14 mouse cellular contexts compared by ENCODE assay signal in the genomic region with DNA sequence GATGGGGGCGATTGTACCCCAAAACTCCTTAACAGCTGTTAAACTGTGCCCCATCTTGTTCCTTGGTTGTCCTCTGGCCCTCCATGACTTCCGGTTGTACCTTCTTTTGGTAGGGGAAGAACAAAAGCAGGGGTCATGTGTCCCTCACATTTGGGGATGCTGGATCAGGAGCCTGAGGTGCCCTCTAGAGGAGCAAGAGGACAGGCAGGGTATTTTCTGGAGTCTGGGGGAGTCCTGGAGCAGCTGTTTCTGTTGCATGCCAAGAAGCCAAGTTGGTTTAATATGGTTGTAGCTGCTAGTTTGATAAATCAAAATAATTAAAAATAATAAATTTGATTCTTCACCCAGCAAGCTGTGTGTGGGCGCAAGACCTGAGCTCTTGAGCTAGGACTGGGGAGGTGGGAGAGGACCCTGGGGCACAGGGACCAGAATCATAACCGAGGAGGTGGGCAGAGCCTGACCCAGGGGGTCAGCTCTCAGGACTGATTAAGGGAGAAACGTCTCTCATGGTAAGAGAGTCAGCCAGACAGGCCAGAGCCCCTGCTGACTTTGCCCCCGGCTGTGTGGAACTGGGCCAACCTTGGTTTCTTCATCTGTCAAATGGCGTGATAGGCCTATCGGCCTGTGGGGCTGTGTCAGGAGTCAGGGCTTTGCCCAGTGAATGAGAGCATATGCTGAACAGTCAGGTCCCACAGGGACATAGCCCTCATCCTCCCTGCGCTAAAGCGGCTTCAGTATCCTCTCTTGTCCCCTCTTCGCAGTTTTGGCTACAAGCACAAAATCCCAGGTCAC.
DNase-seq lines count a peak whose midpoint lies in the region; ATAC-seq and TF ChIP-seq lines count a peak whose summit lies in the region.
"Had no signal": no experiment of that assay in that cellular context is flagged by ENCODE, and none has a peak within 500 bp of the region (broad histone marks: within the 10 kb centered on the region; RNA-seq: fewer than 3 reads in every experiment).

No protein-coding gene starts in this region.

- no peak for TF ChIP-seq EP300 in lung, postnatal 0 days (IDR thresholded peaks at IDR 0.05)

- DNase-seq in cerebellum, postnatal 10 days, result peak; percentile 46 to 66
- no peak for DNase-seq in cerebellum, postnatal 36 days
- no peak for DNase-seq in heart, postnatal 4 days
- DNase-seq in lung, postnatal 0 days (ENCODE audit: low spot score), result no peak
- no peak for DNase-seq in lung, adult 2 months
- DNase-seq in MN1 (ENCODE audit: low spot score), result no peak
- DNase-seq: adrenal gland, adult 2 months; cerebellum, adult 8-10 months; kidney, adult 11 months; right cerebral cortex, postnatal 14 days; thymus, adult 2 months had no signal

- TF ChIP-seq CTCF in lung, postnatal 0 days (IDR thresholded peaks at IDR 0.05), result peak; percentile 35
- TF ChIP-seq CTCF in lung, adult 2 months (IDR thresholded peaks at IDR 0.05; ENCODE audit: insufficient read depth, low read length), result no peak

- H3K4me3 ChIP-seq in heart, embryonic 14.5 days (ENCODE audit: control insufficient read depth in 1 of 2, insufficient read depth in 1 of 2, low read depth in 1 of 2, low read length in 2 of 2), result 0 out of 4 replicates have a peak overlapping the region, but pooled peaks of 1 of the 2 experiments have one; percentile 6
- no peak overlapping the region for H3K4me3 ChIP-seq in lung, postnatal 0 days (ENCODE audit: low read depth, low read length)
- H3K4me3 ChIP-seq in lung, adult 2 months (replicated peaks; ENCODE audit: extremely low read depth, low read depth, low read length), result no peak overlapping the region
- no peak overlapping the region for H3K4me3 ChIP-seq in stomach, embryonic 16.5 days (replicated peaks; ENCODE audit: low read length)
- H3K4me3 ChIP-seq: limb, embryonic 13.5 days had no signal

- H3K27me3 ChIP-seq in heart, embryonic 14.5 days (ENCODE audit: control insufficient read depth, insufficient read depth, low read length), result no peaks in the 10 kb centered on the region
- no peaks in the 10 kb centered on the region for H3K27me3 ChIP-seq in lung, postnatal 0 days (replicated peaks; ENCODE audit: insufficient read depth, low read length)
- peaks cover 4% of the 10 kb centered on the region; the same call in 1 of the 2 replicates for H3K27me3 ChIP-seq in stomach, embryonic 16.5 days (ENCODE audit: control insufficient read depth, insufficient read depth, low read length)

- H3K4me2 ChIP-seq in heart, embryonic 14.5 days (ENCODE audit: low read length), result peak overlapping the region; percentile 49
- no peak overlapping the region for H3K4me2 ChIP-seq in lung, postnatal 0 days (replicated peaks; ENCODE audit: low read depth, low read length)
- H3K4me2 ChIP-seq in stomach, embryonic 16.5 days (ENCODE audit: low read depth, low read length), result no peak overlapping the region
- H3K4me2 ChIP-seq: limb, embryonic 13.5 days had no signal

- no peaks in the 10 kb centered on the region for H3K36me3 ChIP-seq in heart, embryonic 14.5 days (ENCODE audit: control insufficient read depth, insufficient read depth, low read length)
- no peaks in the 10 kb centered on the region for H3K36me3 ChIP-seq in lung, postnatal 0 days (ENCODE audit: insufficient read depth, low read length)
- H3K36me3 ChIP-seq in stomach, embryonic 16.5 days (ENCODE audit: control insufficient read depth, insufficient read depth, low read length), result no peaks in the 10 kb centered on the region
- H3K36me3 ChIP-seq: limb, embryonic 13.5 days had no signal

- TF ChIP-seq POLR2A in lung, adult 2 months (IDR thresholded peaks at IDR 0.05; ENCODE audit: borderline replicate concordance, extremely low read depth, low read depth, low read length), result no peak

- peak overlapping the region; percentile 51 for H3K9ac ChIP-seq in heart, embryonic 14.5 days (ENCODE audit: low read length)
- no peak overlapping the region for H3K9ac ChIP-seq in lung, postnatal 0 days (replicated peaks; ENCODE audit: low read depth)
- H3K9ac ChIP-seq in stomach, embryonic 16.5 days (ENCODE audit: low read length), result no peak overlapping the region; the same call in 1 of the 2 replicates
- H3K9ac ChIP-seq: limb, embryonic 13.5 days had no signal

- H3K27ac ChIP-seq in heart, embryonic 14.5 days (replicated peaks in 1 of 2; ENCODE audit: control insufficient read depth in 1 of 2, insufficient read depth in 1 of 2, low read depth in 2 of 2, low read length in 2 of 2), result peak overlapping the region; percentile 80 to 97
- H3K27ac ChIP-seq in lung, postnatal 0 days (ENCODE audit: low read length), result peak overlapping the region; percentile 57; the same call in 1 of the 2 replicates
- H3K27ac ChIP-seq in stomach, embryonic 16.5 days (ENCODE audit: low read length), result 0 out of 2 replicates have a peak overlapping the region, but pooled peaks have one; percentile 6
- H3K27ac ChIP-seq: limb, embryonic 13.5 days had no signal

- peaks cover 73 to 79% of the 10 kb centered on the region in 2 experiments for H3K4me1 ChIP-seq in heart, embryonic 14.5 days (ENCODE audit: control insufficient read depth in 2 of 2, insufficient read depth in 2 of 2, low read length in 2 of 2)
- H3K4me1 ChIP-seq in lung, postnatal 0 days (ENCODE audit: insufficient read depth, low read depth, low read length), result no peaks in the 10 kb centered on the region
- H3K4me1 ChIP-seq in lung, adult 2 months (ENCODE audit: control insufficient read depth, insufficient read depth, low read length), result peaks cover 12% of the 10 kb centered on the region
- H3K4me1 ChIP-seq in stomach, embryonic 16.5 days (ENCODE audit: control insufficient read depth, insufficient read depth, low read length), result peaks cover 20% of the 10 kb centered on the region

- WGBS in heart, embryonic 14.5 days, result 26% methylated on average over 11 of the region's 11 CpGs
- 54% methylated on average over 11 of the region's 11 CpGs for WGBS in lung, postnatal 0 days
- 57% methylated on average over 11 of the region's 11 CpGs for WGBS in lung, adult 2 months
- WGBS in stomach, embryonic 16.5 days, result 60% methylated on average over 11 of the region's 11 CpGs

- no peak for ATAC-seq in heart, embryonic 14.5 days (ENCODE audit: insufficient number of reproducible peaks, insufficient read depth, low FRiP score, low read depth)
- ATAC-seq in lung, postnatal 0 days, result no peak
- no peak for ATAC-seq in stomach, embryonic 16.5 days (ENCODE audit: insufficient read depth, low FRiP score)

- no peaks in the 10 kb centered on the region for H3K9me3 ChIP-seq in heart, embryonic 14.5 days (ENCODE audit: control insufficient read depth, low read length)
- H3K9me3 ChIP-seq in lung, postnatal 0 days (ENCODE audit: low read length), result no peaks in the 10 kb centered on the region
- H3K9me3 ChIP-seq in stomach, embryonic 16.5 days (replicated peaks; ENCODE audit: control insufficient read depth, low read length), result no peaks in the 10 kb centered on the region
- H3K9me3 ChIP-seq: limb, embryonic 13.5 days had no signal

Comparison
In these comparisons a context has a peak if more than half of its experiments do, and no peak if none do; other contexts are left out.
1. DNase-seq: peak in cerebellum, postnatal 10 days (2 of 2); none in cerebellum, postnatal 36 days (0 of 2), heart, postnatal 4 days (single experiment), lung, postnatal 0 days (single experiment), lung, adult 2 months (single experiment) and MN1 (single experiment).
2. H3K27ac ChIP-seq: peak in every context shown above with its lines; median percentile 88 in heart, embryonic 14.5 days; 57 in lung, postnatal 0 days; 6 in stomach, embryonic 16.5 days.